In the genomic region with DNA sequence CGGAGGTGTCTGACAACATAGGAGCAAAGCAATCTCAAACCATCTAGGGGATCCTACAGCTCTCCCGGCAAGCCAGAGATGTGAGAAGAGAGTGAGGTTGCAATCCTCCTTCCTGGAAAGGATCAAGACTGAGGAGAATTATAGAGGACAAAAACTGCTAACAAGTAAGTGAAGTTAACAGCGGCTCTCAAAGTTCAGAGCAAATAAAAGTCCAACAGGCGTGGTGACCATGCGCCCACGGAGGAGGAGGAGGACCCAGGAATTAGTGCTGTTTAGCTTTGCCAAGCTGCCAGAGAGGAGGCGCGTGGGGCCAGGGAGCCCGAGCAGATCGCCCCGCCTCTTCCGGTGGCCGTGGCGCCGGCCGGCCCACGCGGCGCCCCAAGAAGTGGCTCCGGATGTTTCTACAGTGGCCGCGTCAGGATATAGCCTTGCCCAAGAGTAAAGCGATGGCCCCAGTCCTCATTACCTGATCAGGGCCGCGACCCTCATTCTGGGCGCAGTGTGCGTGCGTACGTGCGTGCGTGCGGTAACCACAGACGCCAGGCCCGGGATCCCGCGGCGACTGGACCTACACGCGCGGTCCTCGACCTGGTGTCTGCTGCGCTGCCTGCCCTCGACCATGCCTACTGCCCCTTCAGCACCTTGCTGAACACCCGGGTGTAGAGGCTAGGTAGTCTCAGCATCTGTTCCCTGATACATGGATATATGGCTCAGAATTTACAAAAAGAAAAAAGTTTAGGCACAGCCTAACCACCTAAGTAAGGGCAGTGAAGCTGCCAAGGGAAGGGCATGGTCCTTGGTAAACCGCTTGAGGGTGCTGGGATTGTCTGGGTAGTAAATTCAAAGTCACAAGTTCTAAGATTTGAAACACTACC, we compare ENCODE assay signal across 8 mouse cellular contexts. TPM values are rescaled to one million over a fixed set of nuclear protein-coding genes. Genes with fewer than 3 reads are reported as not detected.
A peak's percentile ranks its signal among the peaks of the same experiment; 100 is the strongest.
DNase-seq lines count a peak whose midpoint lies in the region; ATAC-seq and TF ChIP-seq lines count a peak whose summit lies in the region.

A gene (minus strand): TSS at position 600 of the 875 bp plus-strand sequence.

- DNase-seq in ZHBTc4 (ENCODE audit: low read depth, low spot score): peak; percentile 92
- DNase-seq in gastrocnemius, adult 2 months: peak; percentile 90
- peak; percentile 90 for DNase-seq in hindbrain, postnatal 0 days (ENCODE audit: low spot score)
- DNase-seq in left cerebral cortex, adult 2 months (ENCODE audit: extremely low spot score in 1 of 2, low spot score in 2 of 2): peak; percentile 83 to 84
- DNase-seq in right cerebral cortex, adult 2 months (ENCODE audit: low spot score in 2 of 2): peak; percentile 83 to 91
- peak; percentile 84 for DNase-seq in urinary bladder, postnatal 14 days (ENCODE audit: low spot score)

- H3K27ac ChIP-seq in gastrocnemius, adult 2 months: peak within 1 kb of the TSS; percentile 97
- peak within 1 kb of the TSS; percentile 90 for H3K27ac ChIP-seq in hindbrain, postnatal 0 days
- peak within 1 kb of the TSS; percentile 100 for H3K27ac ChIP-seq in left cerebral cortex, adult 2 months

- WGBS in hindbrain, postnatal 0 days: 1% methylated on average over 45 of the region's 45 CpGs

- no peaks in the 10 kb centered on the region; the same call in 1 of the 2 replicates for H3K4me1 ChIP-seq in hindbrain, postnatal 0 days (ENCODE audit: insufficient read depth, low read length)

- H3K4me3 ChIP-seq in gastrocnemius, adult 2 months: peak within 1 kb of the TSS; percentile 86
- peak within 1 kb of the TSS; percentile 66 for H3K4me3 ChIP-seq in hindbrain, postnatal 0 days (ENCODE audit: low read length)
- H3K4me3 ChIP-seq in left cerebral cortex, adult 2 months: peak within 1 kb of the TSS; percentile 80

- H3K9me3 ChIP-seq in hindbrain, postnatal 0 days (ENCODE audit: low read length): no peaks in the 10 kb centered on the region

- no peaks in the 10 kb centered on the region for H3K36me3 ChIP-seq in hindbrain, postnatal 0 days (ENCODE audit: insufficient read depth, low read length)

- H3K27me3 ChIP-seq in hindbrain, postnatal 0 days (ENCODE audit: insufficient read depth, low read length): no peaks in the 10 kb centered on the region

- peak within 1 kb of the TSS; percentile 64 for H3K4me2 ChIP-seq in hindbrain, postnatal 0 days (ENCODE audit: low read depth, low read length)

- intact Hi-C loops in gastrocnemius, adult 2 months (cut with DNase I): loop anchor here (10.0 kb wide), 3 partner anchors 450 to 930 kb away; a partner anchor contains a TSS
- intact Hi-C loops in left cerebral cortex, adult 2 months (cut with DNase I): loop anchor here (1.0 kb wide), 1 partner anchor 143 kb away; no protein-coding TSS in a partner anchor

- TF ChIP-seq CTCF in gastrocnemius, adult 2 months (IDR thresholded peaks at IDR 0.05): peak; percentile 1; the same call in 1 of the 2 replicates
- peak; percentile 19; the same call in 1 of the 2 replicates for TF ChIP-seq CTCF in hindbrain, postnatal 0 days (IDR thresholded peaks at IDR 0.05; ENCODE audit: low read depth)
- no peak; the same call in none of the 2 replicates for TF ChIP-seq CTCF in left cerebral cortex, adult 2 months (IDR thresholded peaks at IDR 0.05)

- peak within 1 kb of the TSS; percentile 75 for H3K9ac ChIP-seq in hindbrain, postnatal 0 days (replicated peaks; ENCODE audit: low read length)

- ATAC-seq in common myeloid progenitor, adult 5-6 weeks (replicated peaks; ENCODE audit: low read depth, poor library complexity, severe bottlenecking): peak; percentile 94
- ATAC-seq in hindbrain, postnatal 0 days: peak; percentile 98
- ATAC-seq in megakaryocyte, adult 5-6 weeks (ENCODE audit: poor library complexity, severe bottlenecking): peak; percentile 94

RNA-seq across cellular contexts. Expression of the gene that starts here (rescaled TPM):
- 17.9 and 24.4 TPM in 2 replicates for total RNA-seq in common myeloid progenitor, adult 5-6 weeks (2017)
- total RNA-seq in gastrocnemius, adult 2 months (2021): 1 to 10 TPM; 4.5 to 4.8 TPM
- total RNA-seq in hindbrain, postnatal 0 days (2014; rRNA removed): 8.9 and 13.4 TPM in 2 replicates
- polyA plus RNA-seq in hindbrain, postnatal 0 days (2015; fragmentation: Nextera tagmentation; extraction: Ambion mirVana): 12.6 and 13.6 TPM in 2 replicates
- total RNA-seq in left cerebral cortex, adult 2 months (2021): 10 to 100 TPM; 14.0 to 15.8 TPM
- 14.0 and 15.0 TPM in 2 replicates for total RNA-seq in megakaryocyte, adult 5-6 weeks (2015)
- total RNA-seq in megakaryocyte, adult 5-6 weeks (2017): 4.2 and 5.0 TPM in 2 replicates

Comparison
In these comparisons a context has a peak if more than half of its experiments do, and no peak if none do; other contexts are left out.
1. Peak in every context shown above with its lines: DNase-seq, ATAC-seq, H3K4me3 ChIP-seq and H3K27ac ChIP-seq.